Mouse (Mus musculus) splenic B cell, adult 2 months (primary cell): ENCODE measurements around the gene Eya2.
A peak's percentile ranks its signal among the peaks of the same experiment; 100 is the strongest.
"Not testable (repeated sequence)": the region's sequence is repeated elsewhere in the genome, so short reads cannot be mapped to it uniquely, and the experiment has no call there.

Experiments used
- DNase-seq: peaks from one replicate; pipeline ENCODE4 v3.0.0-alpha.2; 2011; ENCODE audit warnings: low read depth, low spot score
- H3K27me3 ChIP-seq: 2 replicates; pipeline ENCODE4 v1.6.1; 2012; ENCODE audit warnings: mild to moderate bottlenecking, low read length, moderate library complexity, mixed read lengths; ENCODE audit not compliant: control insufficient read depth, poor library complexity, insufficient read depth, severe bottlenecking
- H3K36me3 ChIP-seq: 2 replicates; pipeline ENCODE4 v1.6.1; 2012; ENCODE audit warnings: mild to moderate bottlenecking, low read length, moderate library complexity, mixed read lengths; ENCODE audit not compliant: control insufficient read depth, poor library complexity, insufficient read depth, severe bottlenecking

Eya2 gene

GRCm38 (mm10) chr2:165785312-165786036 is 190.6 kb downstream of the Eya2 start:
- no peaks in the 10 kb centered on the region for H3K27me3 ChIP-seq
- DNase-seq = no peak
- peaks cover 28% of the 10 kb centered on the region for H3K36me3 ChIP-seq

GRCm38 (mm10) chr2:165786467-165786866 is 191.6 kb downstream of the Eya2 start:
- Histone ChIP-seq H3K36me3 (peaks cover 34% of the 10 kb centered on the region), H3K27me3 (no peaks in the 10 kb centered on the region)
- peak; percentile 23 for DNase-seq

DNA sequence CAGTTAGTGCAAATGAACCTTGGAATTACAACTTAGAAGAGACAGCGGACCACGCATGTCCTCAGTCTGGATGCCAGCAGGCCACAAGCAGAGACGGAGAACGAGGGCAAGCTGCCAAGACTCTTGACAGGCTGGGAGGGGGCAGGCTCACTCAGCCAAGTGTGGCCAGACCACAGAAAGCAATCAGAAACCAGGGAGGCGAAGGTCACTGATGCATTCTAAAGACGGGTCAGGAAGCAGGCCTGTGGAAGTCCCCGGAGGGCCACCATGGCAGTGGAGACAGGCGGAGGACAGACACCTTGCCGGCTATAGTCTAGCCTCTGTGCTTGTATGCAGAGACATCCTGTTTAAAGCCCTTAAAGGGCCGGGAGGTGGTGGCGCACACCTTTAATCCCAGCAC is 193.2 kb downstream of the Eya2 start:
- peak; percentile 44 for DNase-seq
- H3K36me3 ChIP-seq = peaks cover 37% of the 10 kb centered on the region

GRCm38 (mm10) chr2:165788796-165789195 is 194.0 kb downstream of the Eya2 start:
- no peak for DNase-seq
- Histone ChIP-seq H3K36me3 (peaks cover 37% of the 10 kb centered on the region), H3K27me3 (no peaks in the 10 kb centered on the region)

More for the DNA sequence above, 193.2 kb downstream of the Eya2 start:
- no peaks in the 10 kb centered on the region for H3K27me3 ChIP-seq

- Histone ChIP-seq H3K36me3 (peaks cover 36% of the 10 kb centered on the region), H3K27me3 (no peaks in the 10 kb centered on the region)
- DNase-seq = no peak
Observed at GRCm38 (mm10) chr2:165789667-165790066, 194.8 kb downstream of the Eya2 start.

- H3K27me3 ChIP-seq = no peaks in the 10 kb centered on the region
- no peak for DNase-seq
- H3K36me3 ChIP-seq = peaks cover 32% of the 10 kb centered on the region
Observed at GRCm38 (mm10) chr2:165791026-165791425, 196.2 kb downstream of the Eya2 start.

DNA sequence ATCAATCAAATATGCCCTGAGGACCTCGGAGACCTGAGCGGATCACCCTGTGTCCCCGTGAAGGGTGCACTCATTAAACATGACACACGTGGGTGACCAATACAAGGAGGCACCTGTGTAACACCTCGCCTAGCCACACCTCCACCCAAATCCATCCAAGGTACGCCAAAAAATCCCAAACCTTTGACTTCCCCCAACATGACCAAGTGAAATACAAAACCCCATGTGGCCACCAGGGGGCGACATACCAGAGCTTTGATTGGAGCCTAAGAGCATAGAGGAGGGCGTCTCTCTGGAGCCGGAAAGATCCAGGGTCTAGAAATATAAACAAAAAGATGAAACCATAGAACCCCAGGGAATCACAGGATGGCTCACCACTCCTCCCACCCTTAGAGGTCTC is 196.8 kb downstream of the Eya2 start:
- peaks cover 31% of the 10 kb centered on the region for H3K36me3 ChIP-seq
- H3K27me3 ChIP-seq = no peaks in the 10 kb centered on the region
- peak; percentile 78 for DNase-seq

DNA sequence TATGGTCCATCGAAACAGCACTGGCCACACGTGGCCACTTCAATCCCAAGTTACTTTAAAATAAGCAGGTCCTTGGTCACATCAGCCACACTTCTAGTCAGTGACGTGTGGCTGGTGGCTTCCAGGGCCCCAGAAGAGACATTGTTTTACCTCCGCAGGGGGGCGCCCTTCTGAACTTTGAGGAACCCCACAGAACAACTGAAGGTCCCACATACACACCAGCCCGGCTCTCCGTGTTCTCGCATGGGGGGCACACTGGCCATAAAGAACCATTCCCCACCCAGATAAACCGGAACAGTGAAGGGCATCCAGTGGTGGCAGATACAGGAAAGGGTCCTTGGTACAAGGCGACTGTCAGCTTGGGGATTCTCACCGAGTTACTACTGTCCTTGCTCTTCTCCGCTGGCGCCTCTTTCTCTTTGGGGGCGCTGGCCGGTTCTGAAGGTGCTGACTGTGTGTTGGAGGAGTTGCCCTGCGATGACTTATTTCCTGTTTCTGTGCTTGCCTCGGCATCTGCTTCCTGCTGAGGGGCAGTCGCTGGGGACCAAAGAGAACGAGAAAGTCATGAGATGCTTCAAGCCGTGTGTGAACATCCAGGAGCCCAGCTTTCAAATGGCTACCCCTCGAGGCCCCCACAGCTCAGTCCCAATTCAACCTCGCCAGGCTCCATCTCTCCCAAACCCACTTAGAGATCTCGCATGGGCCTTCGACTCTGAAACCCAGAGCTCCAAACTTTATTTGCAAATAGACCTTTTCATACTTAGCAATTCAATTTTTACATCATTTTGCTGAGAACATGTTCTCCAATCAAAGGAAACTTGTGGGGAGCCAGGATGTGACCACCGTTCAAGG is 197.8 kb downstream of the Eya2 start:
- H3K27me3 ChIP-seq = no peaks in the 10 kb centered on the region
- peak; percentile 80 for DNase-seq

GRCm38 (mm10) chr2:165793283-165793638 is 198.4 kb downstream of the Eya2 start:
- Histone ChIP-seq H3K27me3 (no peaks in the 10 kb centered on the region), H3K36me3 (peaks cover 39% of the 10 kb centered on the region)
- DNase-seq = peak; percentile 63

More for the DNA sequence above, 197.8 kb downstream of the Eya2 start:
- H3K36me3 ChIP-seq = peaks cover 37% of the 10 kb centered on the region

DNA sequence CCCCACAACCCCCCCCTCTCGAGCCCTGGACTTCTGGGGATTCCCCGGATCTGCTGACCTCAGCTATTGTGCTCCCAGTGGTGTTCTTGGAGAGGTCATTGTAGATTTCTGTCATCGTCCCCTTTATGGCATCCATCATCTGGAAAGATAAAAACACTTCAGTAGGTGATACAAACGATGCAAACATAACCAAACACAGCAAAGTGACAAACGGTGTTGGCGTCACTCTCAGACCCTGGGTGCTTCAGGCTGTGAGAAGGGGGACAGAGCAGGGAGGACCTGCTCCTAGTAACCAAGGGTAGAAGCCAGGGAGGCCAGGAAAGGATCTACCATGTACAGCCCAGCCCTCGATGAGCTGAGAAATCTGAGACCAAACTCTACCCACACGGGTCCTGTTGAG is 203.0 kb downstream of the Eya2 start:
- Histone ChIP-seq H3K27me3 (no peaks in the 10 kb centered on the region), H3K36me3 (peaks cover 29% of the 10 kb centered on the region)
- no peak for DNase-seq

DNA sequence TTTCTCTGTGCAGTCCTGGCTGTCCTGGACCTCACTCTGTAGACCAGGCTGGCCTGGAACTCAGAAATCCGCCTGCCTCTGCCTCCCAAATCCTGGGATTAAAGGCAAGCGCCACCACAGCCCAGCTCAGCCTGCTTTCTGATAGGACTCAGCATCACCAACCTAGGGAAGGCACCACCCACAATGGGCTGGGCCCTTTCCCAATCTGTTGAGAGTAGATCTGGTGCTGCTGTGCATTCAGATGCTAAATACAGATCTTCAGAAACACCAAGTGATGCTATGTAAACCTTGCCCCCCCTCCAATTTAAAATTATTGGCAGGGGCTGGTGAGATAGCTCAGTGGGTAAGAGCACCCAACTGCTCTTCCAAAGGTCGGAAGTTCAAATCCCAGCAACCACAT is 205.3 kb downstream of the Eya2 start:
- H3K27me3 ChIP-seq, DNase-seq: not testable (repeated sequence)
- H3K36me3 ChIP-seq = peaks cover 30% of the 10 kb centered on the region

DNA sequence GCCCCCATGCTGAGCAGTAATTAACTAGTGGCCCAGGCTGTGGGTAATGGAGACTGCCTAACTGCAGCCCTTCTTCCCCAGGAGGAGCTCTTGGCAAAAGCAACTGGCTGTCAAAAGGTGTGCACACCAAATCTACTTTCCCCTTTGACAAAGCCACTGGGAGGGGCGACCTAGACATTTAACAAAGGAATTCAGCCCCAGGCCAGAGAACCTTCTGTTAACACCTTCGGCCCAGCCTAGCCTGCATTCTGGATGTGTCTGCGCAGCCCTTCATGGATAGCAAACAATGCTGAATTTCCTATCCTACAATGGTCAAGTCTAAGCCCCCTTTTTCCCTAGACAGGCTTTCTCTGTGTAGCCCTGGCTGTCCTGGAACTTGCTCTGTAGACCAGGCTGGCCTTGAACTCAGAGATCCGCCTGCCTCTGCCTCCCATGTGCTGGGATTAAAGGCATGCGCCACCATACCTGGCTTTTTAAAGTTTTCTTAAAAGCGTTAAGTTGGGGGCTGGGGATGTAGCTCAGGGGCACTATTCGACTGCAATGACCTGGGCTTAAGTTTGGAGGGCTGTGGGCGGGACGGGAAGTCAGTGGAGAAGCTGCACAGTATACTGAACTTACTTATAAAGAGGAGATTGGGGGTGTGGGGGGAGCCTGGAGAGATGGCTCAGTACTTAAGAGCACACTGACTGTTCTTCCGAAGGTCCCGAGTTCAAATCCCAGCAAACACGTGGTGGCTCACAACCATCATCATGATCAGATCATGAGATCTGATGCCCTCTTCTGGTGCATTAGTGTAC is 213.5 kb downstream of the Eya2 start:
- Histone ChIP-seq H3K36me3 (peaks cover 28% of the 10 kb centered on the region), H3K27me3 (no peaks in the 10 kb centered on the region)
- no peak for DNase-seq

DNA sequence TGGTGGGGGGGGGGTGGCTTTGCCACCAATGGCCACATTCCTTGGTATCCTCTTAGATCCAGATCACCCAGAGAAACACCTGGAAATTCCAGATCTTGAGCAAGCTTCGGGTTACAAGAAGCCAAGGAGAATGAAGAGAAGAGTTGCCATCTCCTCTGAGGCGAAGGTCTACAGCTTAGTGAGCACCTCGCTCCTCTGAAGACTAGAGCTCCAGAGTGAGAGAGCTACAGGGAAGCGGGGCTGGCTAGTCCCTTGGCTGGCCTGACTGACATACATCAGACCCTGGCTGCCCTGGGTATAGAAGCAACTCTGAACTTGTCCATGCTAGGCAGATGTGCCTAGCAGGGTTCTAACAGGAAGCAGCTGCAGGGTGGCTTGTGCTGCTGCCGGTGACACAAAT is 214.3 kb downstream of the Eya2 start:
- Histone ChIP-seq H3K36me3 (peaks cover 29% of the 10 kb centered on the region), H3K27me3 (no peaks in the 10 kb centered on the region)

GRCm38 (mm10) chr2:165809901-165810477 is 215.2 kb downstream of the Eya2 start:
- Histone ChIP-seq H3K36me3 (peaks cover 32% of the 10 kb centered on the region), H3K27me3 (no peaks in the 10 kb centered on the region)
- DNase-seq = no peak

More for the DNA sequence above, 214.3 kb downstream of the Eya2 start:
- DNase-seq = no peak
